Mouse (Mus musculus): ENCODE results near the gene Tceal5.
"Not testable (repeated sequence)": the region's sequence is repeated elsewhere in the genome, so short reads cannot be mapped to it uniquely, and the experiment has no call there.

Gene Tceal5

DNA sequence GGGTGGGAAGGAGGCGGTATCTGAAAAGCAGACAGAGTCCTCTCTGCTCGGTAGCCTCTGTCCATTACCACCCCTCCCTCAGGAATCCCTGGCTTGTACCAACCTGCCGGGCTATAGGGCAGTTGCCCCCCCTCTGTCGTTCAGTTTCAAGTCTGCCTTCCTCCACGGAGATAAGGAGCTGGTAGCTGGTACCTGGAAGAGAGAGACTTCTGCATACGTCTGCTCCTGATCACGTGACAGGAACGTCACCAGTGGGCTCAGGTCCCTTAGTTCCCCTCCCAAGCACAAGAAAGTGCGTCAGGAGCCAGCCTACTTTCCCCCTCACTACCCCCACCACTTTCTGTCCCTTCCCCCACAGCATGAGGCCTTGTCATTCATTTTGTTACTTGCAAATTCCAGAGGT, at the start of gene Tceal5:
Tceal5 (minus strand) TSS at position 213 of the 403 bp plus-strand sequence.
- DNase-seq (ENCODE audit: low read depth in 2 of 2, low spot score in 2 of 2), result no peak

DNA sequence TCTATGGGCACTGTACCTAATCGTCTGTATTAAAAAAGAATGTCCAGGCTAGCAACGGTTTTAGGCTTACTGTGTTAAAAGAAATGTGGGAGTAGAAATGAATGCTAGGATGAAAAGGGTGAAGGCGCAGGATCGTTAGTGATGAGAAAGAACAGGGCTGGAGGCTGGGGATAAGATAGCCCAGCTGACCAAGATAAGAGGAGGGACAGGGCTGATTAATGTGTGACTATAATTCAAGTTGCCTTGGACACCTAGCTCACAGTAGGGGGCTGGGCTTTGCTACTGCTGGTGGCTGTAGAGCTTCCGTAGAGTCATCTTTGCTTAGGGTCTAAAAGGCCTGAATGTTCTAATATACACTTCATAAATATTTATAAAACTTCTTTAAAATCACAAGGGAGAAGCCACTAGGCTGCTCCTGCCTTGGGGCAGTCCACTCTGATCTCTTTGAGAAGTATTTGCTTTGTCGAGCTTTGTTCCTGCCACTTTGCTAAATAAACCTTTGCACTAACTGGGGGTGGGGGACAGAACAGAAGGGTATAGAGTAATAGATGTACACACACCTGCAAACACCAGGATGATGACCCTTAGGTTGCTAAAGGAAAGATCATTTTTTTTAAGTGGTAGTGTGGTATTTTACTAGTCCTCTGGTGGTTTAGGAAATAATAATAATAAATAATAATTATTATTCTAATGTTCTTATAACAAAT, 48.5 kb upstream of the Tceal5 start:
- no peak for DNase-seq (ENCODE audit: low read depth in 2 of 2, low spot score in 2 of 2)

DNA sequence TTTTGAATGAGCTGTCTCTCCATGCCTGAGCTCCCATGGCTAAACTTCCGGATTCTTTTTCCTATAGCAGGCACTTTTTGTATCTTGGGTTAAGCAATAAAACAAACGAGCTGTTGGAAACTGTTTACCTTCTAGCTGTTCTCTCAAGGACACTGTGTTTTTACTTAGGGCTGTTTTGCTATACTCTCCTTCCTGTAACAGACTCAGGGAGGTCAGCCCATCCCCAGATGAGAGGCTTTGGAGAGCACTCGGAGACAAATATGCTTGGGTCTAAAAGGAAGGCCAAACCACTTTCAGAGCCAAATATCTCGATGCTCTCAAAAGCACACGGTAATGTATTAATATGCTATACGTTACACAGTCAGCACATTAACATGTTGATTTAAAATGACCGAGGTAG, 46.0 kb upstream of the Tceal5 start:
- DNase-seq (ENCODE audit: low read depth in 2 of 2, low spot score in 2 of 2), result no peak

DNA sequence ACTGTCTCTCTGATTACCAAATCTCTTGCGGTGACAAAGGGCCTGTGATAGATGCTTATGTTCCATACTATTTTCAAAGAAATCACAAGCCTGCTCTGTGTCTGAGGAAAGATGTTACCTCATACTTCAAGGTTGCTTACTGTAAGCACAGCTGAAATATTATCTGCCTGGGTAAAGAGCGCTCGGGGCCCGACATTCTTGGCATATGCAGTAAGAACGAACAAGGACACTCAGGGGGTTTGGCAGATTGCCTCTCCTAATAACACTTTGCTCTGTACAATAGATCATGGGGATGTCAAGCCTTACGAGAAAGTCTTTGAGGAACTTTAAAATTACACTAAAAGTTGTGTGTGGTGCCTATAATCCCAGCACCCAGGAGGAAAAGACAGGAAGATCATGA, 45.1 kb upstream of the Tceal5 start:
- DNase-seq (ENCODE audit: low read depth in 2 of 2, low spot score in 2 of 2), result no peak

DNA sequence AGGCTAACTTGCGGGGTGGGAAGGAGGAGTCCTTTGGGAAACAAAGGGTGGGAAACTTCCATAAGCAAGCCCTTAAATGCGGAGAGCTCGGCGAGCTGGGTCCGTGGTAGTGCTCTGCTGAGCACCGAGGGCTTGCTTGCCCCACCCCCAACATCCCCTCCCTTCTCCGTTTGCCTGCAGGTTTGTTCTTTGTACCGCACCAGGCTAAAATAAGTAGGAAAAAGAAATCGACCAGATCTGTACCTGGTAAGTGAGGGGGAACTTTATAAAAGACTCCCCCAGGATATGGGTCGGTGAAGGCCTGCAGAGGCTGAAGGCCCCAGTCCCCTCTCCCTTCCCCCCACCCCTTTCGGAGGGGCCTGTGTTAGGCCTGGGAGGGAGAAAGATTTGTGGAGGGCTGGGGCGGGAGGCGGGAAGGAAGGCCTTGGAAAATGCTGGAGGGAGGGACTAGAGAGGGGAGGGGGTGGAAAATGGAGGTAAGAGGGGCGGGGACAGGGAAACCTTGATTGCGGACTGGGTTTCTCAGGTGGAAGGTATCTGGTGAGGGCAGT, 41.9 kb upstream of the Tceal5 start:
- DNase-seq (ENCODE audit: low read depth in 2 of 2, low spot score in 2 of 2), result no peak

DNA sequence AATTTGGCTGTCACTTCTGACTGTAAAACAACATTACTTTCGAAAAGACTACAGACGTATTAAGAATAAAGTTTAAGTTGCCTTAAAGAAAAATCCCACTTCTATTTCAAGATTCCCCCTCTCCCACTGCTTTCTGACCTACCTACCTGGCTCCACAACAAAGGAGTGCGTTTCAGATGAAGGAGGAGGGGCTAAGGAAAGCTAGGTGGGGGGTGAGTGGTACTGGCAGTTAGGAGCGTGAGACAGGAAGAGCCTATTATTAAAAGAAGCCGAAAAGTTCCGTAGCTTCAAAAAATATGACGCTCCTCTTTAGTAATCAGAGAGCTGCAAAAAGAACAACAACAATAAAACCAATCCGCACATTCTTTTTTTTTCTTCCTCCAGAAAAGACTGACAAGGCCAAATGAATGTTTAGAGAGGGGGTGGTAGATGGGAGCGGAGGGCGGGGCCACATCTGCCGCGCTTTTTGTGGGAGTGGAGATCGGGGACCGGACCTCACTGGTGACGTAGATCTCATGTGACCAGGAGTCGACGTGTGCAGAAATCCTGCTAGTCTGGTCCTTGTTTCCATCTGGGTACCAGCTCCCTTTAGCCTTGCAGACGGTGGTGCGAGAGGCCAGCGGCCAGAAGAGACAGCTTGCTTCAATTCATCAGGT, 41.0 kb upstream of the Tceal5 start, which contains the start of gene Tceal9:
Tceal9 (plus strand) TSS at position 506 of the 656 bp plus-strand sequence.
- DNase-seq (ENCODE audit: low read depth in 2 of 2, low spot score in 2 of 2), result peak; percentile 15 to 37

DNA sequence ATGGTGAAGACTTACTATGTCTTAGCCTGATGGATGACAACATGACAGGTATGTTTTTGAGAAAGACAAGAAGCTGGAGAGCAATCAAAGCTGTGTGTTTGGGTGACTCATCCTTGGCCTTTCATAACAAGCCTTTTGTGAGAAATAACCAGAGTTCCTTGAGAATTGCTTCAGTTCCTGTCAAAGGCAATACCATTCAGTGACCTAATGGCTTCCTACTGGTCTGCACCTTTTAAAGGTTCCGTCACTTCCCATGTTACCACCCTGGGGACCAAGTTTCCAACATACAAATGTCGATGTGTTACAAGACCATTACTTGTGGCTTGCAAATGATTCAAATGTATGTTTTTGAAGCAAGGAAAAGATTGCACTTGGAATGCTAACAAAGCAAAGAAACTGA, 39.5 kb upstream of the Tceal5 start:
- no peak for DNase-seq (ENCODE audit: low read depth in 2 of 2, low spot score in 2 of 2)

DNA sequence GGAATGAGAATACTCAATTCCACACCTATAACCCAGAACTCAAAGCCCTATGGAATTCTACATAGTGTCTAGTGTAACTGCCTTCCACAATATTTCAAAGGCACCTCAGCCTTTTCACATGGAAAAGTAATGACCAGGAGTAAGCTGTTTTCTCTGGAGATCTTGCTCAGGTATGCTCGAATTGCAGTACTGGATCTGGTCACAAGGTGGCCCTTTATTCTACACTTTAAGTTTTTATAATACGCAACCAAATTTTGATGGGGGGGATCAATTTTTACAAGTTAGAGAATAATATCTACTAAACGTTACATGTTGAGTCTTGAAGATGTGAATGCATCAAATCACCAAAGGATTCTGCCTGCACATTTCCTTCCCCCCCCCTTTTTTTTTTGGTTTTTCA, 34.4 kb upstream of the Tceal5 start:
- DNase-seq (ENCODE audit: low read depth in 2 of 2, low spot score in 2 of 2), result peak; percentile 5 to 25

DNA sequence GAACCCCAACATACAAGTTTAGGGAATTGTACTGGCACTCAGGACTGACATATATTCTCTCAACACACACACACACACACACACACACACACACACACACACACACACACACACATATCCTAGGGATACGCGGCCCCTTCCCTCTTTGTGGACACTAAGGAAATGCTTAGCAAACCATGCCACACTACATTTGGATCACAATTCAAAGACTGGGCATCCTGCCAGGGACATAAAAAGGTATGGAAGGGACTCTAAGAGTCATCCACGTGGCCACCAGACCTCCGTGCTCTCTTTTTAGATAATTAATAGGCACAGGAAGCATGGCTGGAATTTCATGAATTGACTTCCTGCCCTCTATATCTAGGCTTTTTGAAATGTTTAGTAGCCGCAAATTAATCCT, 24.1 kb upstream of the Tceal5 start:
- DNase-seq (ENCODE audit: low read depth in 2 of 2, low spot score in 2 of 2), result no peak

DNA sequence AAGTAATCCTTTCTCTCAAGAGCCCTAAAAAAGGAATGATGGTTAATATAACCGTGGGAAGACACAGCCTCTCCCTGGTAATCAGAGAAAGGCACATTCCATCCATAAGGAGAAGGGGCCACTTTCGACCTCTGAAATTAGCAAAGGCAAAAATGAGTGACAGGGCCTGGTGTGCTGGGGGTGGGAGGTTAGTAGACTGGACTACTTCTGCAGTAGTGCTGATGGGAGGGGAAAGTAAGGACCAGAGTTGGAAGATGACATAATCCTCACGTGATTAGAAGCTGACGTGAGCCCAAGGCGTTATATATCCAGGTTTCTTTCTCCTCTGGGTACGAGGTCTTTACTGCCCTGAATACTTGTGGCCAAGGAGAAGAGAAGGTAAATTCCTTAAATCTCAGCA, 20.0 kb upstream of the Tceal5 start:
- no peak for DNase-seq (ENCODE audit: low read depth in 2 of 2, low spot score in 2 of 2)

DNA sequence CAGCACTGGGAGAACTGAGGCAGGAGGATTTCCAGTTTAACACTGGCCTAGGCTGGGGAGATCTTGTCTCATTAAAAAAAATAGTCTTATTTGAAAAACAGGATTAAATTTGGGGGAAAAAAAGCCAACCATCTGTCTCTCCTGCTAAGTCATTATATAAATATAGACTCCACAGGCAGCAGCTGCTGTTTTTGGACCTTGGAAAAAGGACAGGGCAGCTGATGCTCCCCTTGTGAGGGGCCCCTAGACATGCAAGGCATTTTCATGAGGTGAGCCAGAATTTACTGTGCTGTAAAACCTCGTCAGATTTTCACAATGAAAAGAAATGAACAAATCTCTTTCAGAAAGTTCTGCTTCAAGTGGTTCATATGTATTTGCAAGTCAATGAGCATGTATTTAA, 12.6 kb upstream of the Tceal5 start:
- no peak for DNase-seq (ENCODE audit: low read depth in 2 of 2, low spot score in 2 of 2)

DNA sequence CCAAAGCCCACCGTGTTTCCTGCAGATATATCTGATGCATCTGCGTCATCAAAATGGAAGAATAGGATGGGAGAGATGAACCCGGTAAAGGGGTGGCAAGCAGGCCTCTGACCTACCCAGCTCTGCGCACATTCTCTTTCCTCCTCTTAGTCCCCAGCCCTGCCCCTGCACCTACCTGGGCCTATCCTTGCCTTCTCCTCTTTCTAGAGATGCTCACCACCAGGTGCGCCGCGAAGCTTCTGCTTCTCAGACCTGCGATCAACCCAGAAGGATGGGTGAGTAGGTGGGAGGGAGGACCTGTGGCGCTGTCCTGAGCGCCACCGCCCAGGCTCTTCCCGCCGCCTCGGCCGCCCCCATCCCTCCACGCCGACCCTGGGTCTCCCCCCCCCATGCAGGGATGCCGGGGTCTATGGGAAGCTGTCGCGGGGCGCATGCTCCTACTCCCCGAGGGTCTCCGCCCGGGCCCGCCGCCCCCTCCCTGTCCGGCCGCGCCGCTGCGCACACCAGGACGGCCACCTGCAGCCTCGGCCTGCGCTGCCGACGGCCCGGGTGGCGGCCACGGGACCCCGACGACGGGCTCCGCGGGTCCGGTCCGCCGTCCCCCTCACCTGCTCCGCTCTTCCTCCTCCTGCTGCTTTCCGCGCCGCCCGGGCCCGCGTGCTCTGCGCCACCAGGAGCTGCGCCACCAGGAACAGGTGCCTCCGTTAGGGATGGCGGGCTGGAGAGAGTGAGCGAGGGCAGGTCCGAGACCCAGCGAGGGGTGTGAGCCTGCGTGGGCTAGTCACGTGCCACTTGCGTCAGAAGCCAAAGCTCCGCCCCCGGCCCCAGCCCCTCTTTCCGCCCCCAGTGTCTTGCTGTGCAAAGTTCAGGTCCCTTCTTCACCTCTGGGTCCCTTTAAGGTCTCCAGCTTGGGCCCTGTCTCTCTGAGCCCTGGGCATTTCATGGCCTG, 11.3 kb upstream of the Tceal5 start, which contains the start of the genes Tceal7 and Bex1:
Tceal7 (plus strand) TSS at position 51 of the 949 bp plus-strand sequence.
Bex1 (minus strand) TSS at position 785 of the 949 bp plus-strand sequence.
- not testable (repeated sequence) for DNase-seq (ENCODE audit: low read depth in 2 of 2, low spot score in 2 of 2)

DNA sequence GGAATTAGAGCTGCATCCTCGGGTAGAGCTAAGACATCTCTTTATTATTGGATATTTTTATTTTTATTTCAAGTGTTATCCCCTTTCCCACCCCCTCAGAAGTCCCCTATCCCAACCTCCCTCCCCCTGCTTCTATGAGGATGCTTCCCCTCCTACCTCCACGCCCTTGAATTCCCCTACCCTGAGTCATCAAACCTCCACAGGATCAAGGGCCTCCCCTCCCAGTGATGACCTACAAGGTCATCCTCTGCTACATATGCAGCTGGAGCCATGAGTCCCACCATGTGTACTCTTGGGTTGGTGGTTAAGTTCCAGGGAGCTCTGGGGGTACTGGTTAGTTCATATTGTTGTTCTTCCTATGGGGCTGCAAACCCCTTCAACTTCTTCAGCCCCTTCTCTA, 9.7 kb upstream of the Tceal5 start:
- DNase-seq (ENCODE audit: low read depth in 2 of 2, low spot score in 2 of 2), result no peak

DNA sequence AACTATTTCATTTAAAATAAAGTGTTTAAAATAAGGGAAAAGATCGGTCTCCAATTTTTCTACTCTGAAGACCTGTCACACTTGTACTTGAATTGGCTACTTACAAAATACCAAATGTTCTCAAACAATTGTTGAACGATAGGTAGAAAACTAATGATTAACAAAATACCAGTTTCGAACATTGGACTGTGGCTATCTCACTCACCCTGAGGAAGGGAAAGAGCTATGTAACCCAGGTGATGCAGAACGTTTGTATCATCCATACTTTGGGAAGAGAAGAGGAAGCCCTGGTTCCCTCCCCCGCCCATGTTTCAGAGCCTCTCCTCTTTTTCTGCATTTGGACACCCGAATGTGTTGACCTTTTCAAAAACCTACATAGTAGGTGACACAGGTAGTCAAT, 730 bp upstream of the Tceal5 start:
- DNase-seq (ENCODE audit: low read depth in 2 of 2, low spot score in 2 of 2), result no peak

DNA sequence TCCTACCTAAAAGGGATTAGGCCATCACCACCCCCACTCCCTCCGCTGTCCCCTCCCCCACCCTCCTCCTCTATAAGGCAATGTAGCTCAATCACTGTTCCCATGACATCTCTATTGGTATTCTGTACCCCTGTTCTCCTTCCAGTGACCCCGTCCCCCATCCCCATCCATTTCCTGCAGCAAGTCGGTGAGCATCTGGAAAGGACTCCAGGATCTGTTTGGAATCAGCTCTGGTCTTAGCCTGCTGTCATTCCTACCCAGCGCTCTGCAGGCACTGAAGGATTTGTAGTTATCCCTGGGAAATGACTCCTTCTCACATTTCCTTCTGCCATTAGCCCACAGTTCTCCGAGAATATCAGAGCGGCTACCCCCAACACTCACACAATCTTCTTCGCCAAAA, 419 bp downstream of the Tceal5 start:
- DNase-seq (ENCODE audit: low read depth in 2 of 2, low spot score in 2 of 2), result no peak

DNA sequence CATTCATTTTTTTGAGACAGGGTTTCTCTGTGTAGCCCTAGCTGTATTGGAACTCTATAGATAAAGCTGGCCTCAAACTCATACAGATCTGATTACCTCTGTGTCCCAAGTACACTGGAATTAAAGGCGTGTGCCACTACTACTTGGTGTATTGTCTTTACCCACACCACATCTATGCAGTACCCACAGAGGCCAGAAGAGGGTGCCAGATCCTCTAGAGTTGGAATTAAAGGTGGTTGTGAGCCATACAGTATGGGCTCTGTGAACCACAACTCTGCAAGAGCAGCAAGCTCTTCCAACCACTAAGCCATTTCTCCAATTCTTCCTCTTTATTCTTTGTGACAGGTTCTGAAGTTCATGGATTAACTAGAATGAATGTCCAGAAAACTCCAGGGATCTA, 6.8 kb downstream of the Tceal5 start:
- DNase-seq (ENCODE audit: low read depth in 2 of 2, low spot score in 2 of 2), result peak in 1 of 2 experiments; percentile 18

DNA sequence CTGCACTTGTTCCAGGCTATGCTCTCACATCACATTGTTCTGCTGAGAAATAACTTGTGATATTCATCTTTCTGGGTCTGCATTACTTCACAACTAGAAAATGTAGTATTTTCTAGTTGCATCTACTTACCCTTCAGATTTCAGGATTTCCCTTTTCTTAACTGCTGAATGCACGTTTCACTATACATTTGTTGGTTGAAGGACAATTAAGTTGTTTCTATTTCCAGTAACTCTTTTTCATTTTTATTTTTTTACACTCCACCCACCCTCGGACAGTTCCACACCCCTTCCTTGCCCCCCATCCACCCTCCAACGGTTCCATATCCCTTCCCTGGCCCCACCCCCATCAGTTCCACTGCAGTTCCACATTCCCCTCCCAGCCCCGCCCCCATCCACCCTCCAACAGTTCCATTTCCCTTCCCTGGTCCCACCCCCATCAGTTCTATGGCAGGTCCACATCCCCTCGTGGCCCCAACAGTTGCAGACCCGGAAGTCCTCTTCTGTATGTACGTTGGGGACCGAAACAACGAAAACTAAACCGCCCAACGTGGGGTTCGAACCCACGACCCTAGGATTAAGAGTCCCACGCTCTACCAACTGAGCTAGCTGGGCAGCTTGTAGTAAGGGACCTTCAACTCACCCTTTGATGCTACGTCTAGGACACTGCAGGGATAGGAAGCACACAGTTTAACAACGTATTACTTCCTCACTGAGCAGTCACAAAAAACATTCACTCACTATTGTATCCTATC, 8.3 kb downstream of the Tceal5 start:
- DNase-seq (ENCODE audit: low read depth in 2 of 2, low spot score in 2 of 2), result no peak

DNA sequence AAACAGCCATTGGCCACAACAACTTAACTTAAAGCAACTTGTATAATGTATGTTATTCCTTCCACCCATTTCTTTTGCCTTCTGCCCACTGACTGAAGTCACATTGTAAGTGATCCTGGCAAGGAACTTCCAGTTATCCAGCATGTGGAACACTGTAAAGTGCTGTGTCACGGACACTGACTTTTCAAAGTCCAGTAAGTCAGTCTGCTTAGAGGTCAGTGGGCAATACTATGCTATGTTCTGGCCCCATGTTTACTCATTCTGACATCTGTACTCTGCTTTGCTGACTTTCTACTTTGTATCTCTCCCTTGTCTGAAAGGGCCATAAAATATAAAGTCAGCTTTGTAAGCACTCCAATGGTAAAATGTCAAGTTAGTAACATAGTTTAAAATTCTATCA, 20.6 kb downstream of the Tceal5 start:
- no peak for DNase-seq (ENCODE audit: low read depth in 2 of 2, low spot score in 2 of 2)

DNA sequence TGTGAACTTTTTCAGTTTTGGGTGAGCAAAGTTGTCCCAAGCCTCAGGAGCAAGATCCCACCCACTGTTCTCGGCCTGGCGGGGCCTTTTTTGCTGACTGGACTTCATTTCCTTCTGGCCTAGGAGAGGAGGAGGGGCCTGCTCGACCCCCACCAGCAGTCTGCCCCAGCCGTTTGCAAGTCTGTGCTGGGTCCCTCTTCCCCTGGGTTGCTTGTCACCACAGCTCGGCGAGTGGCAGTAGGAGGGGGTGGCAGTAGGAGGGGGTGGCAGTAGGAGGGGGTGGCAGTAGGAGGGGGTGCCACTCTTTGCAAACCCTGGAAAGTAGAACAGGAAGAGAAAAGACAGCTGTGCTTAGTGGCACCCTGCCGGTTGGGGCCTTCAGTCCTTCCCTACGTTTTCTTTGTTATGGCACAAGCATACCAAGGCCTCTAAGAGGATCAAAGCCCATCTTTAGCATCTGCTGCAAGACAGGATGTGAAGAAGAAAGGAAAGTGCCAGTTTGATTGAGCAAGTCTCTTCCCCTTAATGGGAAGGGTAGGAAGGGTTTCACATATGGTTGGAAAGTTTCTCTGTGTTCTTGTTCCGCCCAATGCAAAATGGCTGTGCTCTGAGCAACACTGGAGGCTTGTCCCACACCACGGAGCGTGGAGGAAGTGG, 22.7 kb downstream of the Tceal5 start:
- no peak for DNase-seq (ENCODE audit: low read depth in 2 of 2, low spot score in 2 of 2)

DNA sequence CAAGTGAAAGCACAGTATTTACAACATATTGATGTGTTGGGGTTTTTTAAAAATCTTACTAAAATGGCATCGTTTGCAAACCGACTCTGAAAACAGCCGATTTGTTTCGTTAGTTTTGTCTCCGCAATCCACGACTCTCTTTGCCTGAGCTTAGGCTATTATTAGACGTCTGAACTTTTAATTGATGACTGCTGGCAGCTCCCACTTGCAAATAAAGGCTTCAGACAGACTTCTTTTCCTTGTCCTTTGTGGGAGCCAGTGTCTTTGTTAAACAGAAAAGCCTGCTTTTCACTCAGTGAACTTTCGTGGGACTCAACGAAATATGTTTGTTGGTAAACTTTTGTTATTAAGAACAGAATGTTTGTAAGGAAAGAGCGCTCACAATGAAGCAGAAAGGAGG, 30.9 kb downstream of the Tceal5 start:
- DNase-seq (ENCODE audit: low read depth in 2 of 2, low spot score in 2 of 2), result no peak

Measured in CD8-positive naive resting alpha-beta T cell, adult 2 months (primary cell).